Mouse (Mus musculus) heart, postnatal 0 days (tissue): ENCODE measurements at regions not wholly inside any gene's neighbourhood (a gene's known extent, or its start where the extent isn't known, plus 50 kb on each side); places are given as distances from the start of the nearest gene placed in this dataset.

Source experiments
- ATAC-seq: fragments of 200-750 bp; cut with Nextera tagmentation; 2 replicates; pipeline ENCODE4 v1.8.0; 2017; ENCODE audit warnings: low read depth, moderate number of reproducible peaks, moderate library complexity; ENCODE audit not compliant: insufficient read depth
- DNase-seq: peaks from one replicate; pipeline ENCODE4 v3.0.0-alpha.2; 2016; ENCODE audit warnings: low spot score
- H3K27ac ChIP-seq: fragments of 300-500 bp; sonication (generic); 2 replicates; pipeline ENCODE4 v1.5.1; 2014; ENCODE audit warnings: low read depth, mild to moderate bottlenecking
- H3K27me3 ChIP-seq: fragments of 300-500 bp; sonication (generic); 2 replicates; pipeline ENCODE4 v1.6.1; 2014; ENCODE audit warnings: low read length, mixed read lengths; ENCODE audit not compliant: control insufficient read depth, insufficient read depth
- H3K36me3 ChIP-seq: fragments of 300-500 bp; sonication (generic); replicated peaks from 2 replicates; pipeline ENCODE4 v1.6.1; 2014; ENCODE audit warnings: low read length, mixed read lengths; ENCODE audit not compliant: control insufficient read depth, insufficient read depth
- H3K4me1 ChIP-seq: fragments of 300-500 bp; sonication (generic); 2 replicates; pipeline ENCODE4 v1.6.1; 2014; ENCODE audit warnings: antibody characterized with exemption; ENCODE audit not compliant: control insufficient read depth, insufficient read depth
- H3K4me2 ChIP-seq: fragments of 300-500 bp; sonication (generic); 2 replicates; pipeline ENCODE4 v1.6.1; 2014; ENCODE audit warnings: low read depth, mild to moderate bottlenecking, low read length, moderate library complexity
- H3K4me3 ChIP-seq: fragments of 300-500 bp; sonication (generic); 2 replicates; pipeline ENCODE4 v1.5.1; 2014; ENCODE audit warnings: low read depth, low read length
- H3K9ac ChIP-seq: fragments of 300-500 bp; sonication (generic); replicated peaks from 2 replicates; pipeline ENCODE4 v1.6.1; 2014; ENCODE audit warnings: low read depth, low read length, mixed read lengths
- H3K9me3 ChIP-seq: fragments of 300-500 bp; sonication (generic); replicated peaks from 2 replicates; pipeline ENCODE4 v1.6.1; 2016; ENCODE audit warnings: low read length; ENCODE audit not compliant: control insufficient read depth
- CTCF ChIP-seq: IDR thresholded peaks from 2 replicates; pipeline ENCODE4 v1.5.1; 2016; ENCODE audit warnings: antibody characterized with exemption, control low read depth, low read depth
- EP300 ChIP-seq: IDR thresholded peaks from 2 replicates; pipeline ENCODE4 v1.6.1; 2016; ENCODE audit warnings: antibody characterized with exemption, low read depth
- WGBS: fragments of 180-500 bp; shearing (Covaris S2); extraction: QIAGEN DNeasy Blood & Tissue Kit; methylation state at CpG from one replicate; pipeline ENCODE4 v1.1.7; 2014; 5-methylcytosine and 5-hydroxymethylcytosine counted together

DNA sequence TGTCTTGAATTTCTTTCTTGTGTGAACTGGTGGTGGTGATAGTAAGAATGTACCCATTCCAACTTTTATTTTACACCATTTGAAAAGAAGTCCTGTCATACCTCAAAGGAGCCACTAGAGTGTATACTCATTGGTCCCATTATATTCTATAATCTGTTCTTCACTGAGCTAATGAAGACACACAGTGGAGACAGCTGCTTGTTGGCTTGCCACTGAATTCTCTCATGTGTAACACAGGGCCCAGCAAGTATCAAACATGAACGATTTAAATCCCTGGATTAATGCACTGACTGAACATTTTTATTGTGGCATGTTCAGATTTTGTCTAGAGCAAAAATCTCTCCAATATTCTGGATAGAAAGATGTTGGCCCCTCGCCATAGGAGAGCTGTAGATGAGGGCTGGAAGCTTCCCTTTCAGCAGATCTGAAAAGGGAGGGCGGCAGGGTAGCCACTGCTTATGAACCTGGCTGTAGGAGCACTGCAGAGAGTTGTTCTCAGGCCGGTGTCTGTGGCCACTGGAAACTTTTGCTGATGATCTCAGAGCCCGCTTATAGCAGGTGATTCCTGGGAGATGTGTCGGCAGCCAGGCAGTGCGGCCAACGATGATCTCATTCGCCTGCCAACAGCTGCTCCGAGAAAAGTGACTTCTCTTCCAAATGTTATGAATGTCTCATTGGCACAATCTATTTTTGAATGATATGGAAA is 128.0 kb upstream of the Tet2 start:
- TF ChIP-seq CTCF: peak; percentile 17; the same call in 1 of the 2 replicates
- no peak for TF ChIP-seq EP300
- Histone ChIP-seq H3K4me2 (peak overlapping the region; percentile 21; the same call in 1 of the 2 replicates), H3K27ac (peak overlapping the region; percentile 78), H3K27me3 (no peaks in the 10 kb centered on the region), H3K9ac (no peak overlapping the region), H3K9me3 (no peaks in the 10 kb centered on the region), H3K4me3 (no peak overlapping the region), H3K4me1 (no peaks in the 10 kb centered on the region), H3K36me3 (no peaks in the 10 kb centered on the region)
- 24% methylated on average over 10 of the region's 10 CpGs for WGBS
- ATAC-seq: peak; percentile 94
- peak; percentile 76 for DNase-seq

DNA sequence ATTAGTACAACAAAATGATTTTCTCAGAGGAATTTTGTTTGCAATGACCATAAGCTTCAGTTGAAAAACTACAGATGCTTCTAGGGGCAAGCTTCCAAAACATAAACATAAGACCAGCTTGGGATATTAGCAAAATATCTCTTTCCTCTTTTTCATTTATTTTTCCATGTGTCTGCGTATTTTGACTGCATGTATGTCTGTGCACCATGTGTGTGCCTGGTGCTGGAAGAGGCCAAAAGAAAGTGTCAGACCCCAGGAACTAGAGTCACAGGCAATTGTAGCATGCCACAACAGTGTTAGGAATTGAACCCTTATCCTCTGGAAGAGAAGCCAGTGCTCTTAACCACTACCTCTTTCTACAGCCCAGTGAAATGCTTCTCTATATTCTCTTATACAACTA is 133.0 kb upstream of the Tet2 start:
- Histone ChIP-seq H3K9me3 (no peaks in the 10 kb centered on the region), H3K4me3 (no peak overlapping the region), H3K27me3 (no peaks in the 10 kb centered on the region), H3K9ac (no peak overlapping the region), H3K4me2 (no peak overlapping the region), H3K27ac (no peak overlapping the region), H3K4me1 (no peaks in the 10 kb centered on the region), H3K36me3 (no peaks in the 10 kb centered on the region)
- 87% methylated on average over 1 of the region's 1 CpGs for WGBS
- TF ChIP-seq EP300: no peak
- TF ChIP-seq CTCF: no peak
- no peak for ATAC-seq
- DNase-seq: no peak

DNA sequence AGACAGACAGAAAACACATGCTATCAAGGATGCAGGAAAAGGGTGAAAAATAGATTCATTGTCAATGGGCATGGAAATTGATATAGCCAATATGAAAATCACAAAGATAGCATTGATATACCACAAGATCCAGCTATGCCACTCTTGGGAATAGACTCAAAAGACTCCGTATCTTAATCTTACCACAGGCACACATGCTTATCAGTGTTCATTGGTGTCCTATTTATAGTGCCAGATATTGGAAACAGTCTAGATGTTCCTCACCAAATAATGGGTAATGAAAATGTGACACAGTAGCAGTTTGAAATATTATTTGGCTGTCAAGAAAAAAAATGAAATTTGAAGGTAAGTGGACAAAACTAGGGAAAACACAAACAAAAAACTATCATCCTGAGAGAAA is 135.0 kb upstream of the Tet2 start:
- 40% methylated on average over 1 of the region's 1 CpGs for WGBS
- DNase-seq (no peak), ATAC-seq (no peak)
- no peak overlapping the region for H3K9ac ChIP-seq
- TF ChIP-seq CTCF (no peak), EP300 (no peak)
- H3K27me3 ChIP-seq: no peaks in the 10 kb centered on the region
- no peaks in the 10 kb centered on the region for H3K36me3 ChIP-seq
- no peaks in the 10 kb centered on the region for H3K9me3 ChIP-seq
- H3K4me2 ChIP-seq: no peak overlapping the region
- H3K27ac ChIP-seq: no peak overlapping the region
- H3K4me3 ChIP-seq: no peak overlapping the region
- no peaks in the 10 kb centered on the region for H3K4me1 ChIP-seq

DNA sequence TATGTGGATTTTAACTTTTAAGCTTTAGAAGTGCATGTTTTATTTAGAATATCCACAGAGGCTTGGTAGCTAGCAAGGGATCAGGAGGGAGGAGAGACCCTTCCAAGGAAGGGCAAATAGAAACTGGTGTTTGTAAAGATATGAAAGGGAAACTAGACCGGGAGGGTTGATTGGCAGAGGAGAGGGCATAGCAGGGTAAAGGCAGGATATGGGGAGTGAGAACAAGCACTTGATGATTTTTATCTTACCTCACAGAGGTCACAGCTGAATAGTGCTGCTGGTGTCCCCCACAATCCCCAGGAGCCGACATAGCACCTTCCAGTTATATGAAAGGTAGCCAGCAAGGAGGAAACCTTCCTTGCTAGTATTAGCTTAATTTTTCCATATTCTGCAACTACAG is 135.4 kb upstream of the Tet2 start:
- H3K4me3 ChIP-seq: no peak overlapping the region
- WGBS: 45% methylated on average over 2 of the region's 2 CpGs
- no peaks in the 10 kb centered on the region for H3K27me3 ChIP-seq
- no peak overlapping the region for H3K4me2 ChIP-seq
- ATAC-seq (no peak), DNase-seq (no peak)
- TF ChIP-seq CTCF: no peak
- no peak for TF ChIP-seq EP300
- H3K4me1 ChIP-seq: no peaks in the 10 kb centered on the region
- no peaks in the 10 kb centered on the region for H3K9me3 ChIP-seq
- no peak overlapping the region for H3K9ac ChIP-seq
- no peak overlapping the region for H3K27ac ChIP-seq
- no peaks in the 10 kb centered on the region for H3K36me3 ChIP-seq

DNA sequence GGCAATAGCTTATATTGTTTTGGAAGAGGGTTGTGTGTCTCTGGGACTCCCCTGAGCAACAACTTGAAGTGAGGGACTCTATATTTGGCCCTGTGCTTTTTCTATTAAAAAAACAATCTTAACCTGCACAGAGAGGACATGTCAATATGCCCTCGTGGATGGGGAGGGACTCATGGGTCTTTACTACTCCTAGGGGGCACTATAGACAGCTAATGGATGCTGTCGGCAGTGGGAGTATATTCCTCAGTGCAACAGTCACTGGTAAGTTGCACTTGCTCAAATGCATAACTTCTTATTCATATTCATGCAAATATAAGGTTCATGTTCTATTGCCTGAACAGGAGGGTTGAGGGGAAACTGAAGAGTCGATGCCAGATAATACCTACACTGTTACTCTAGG is 135.9 kb upstream of the Tet2 start:
- TF ChIP-seq EP300: no peak
- TF ChIP-seq CTCF: no peak
- DNase-seq: no peak
- Histone ChIP-seq H3K27me3 (no peaks in the 10 kb centered on the region), H3K27ac (no peak overlapping the region), H3K36me3 (no peaks in the 10 kb centered on the region), H3K4me1 (no peaks in the 10 kb centered on the region), H3K9me3 (no peaks in the 10 kb centered on the region), H3K4me3 (no peak overlapping the region), H3K4me2 (no peak overlapping the region), H3K9ac (no peak overlapping the region)
- ATAC-seq: no peak
- 75% methylated on average over 3 of the region's 3 CpGs for WGBS

DNA sequence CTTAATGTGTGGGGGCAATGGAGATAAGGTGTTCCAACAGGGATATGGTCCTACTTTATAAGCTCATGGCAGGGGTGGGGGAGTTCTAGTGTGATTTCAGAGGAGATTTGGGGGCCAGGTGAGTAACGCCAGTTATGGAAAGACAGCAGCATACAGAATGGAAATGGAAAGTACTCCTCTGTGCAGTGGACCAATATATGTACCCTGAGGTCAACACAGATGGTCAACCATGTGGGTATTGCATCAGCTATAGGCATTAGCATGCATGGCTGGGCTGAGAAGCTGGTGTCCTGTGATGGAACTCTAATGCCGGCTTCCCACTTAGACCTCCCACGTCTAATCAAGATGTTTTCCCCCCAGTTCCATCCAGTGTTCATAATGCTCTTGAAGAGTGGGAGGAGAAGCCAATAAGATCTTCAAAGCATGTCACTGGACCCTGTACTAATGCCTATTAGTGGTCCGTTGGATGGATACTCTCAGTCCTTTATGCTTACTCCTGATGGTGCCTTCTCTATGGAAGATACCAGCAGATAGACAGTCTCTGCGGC is 139.3 kb upstream of the Tet2 start:
- no peaks in the 10 kb centered on the region for H3K27me3 ChIP-seq
- ATAC-seq: no peak
- H3K9me3 ChIP-seq: no peaks in the 10 kb centered on the region
- DNase-seq: no peak
- H3K4me3 ChIP-seq: no peak overlapping the region
- H3K4me2 ChIP-seq: no peak overlapping the region
- H3K9ac ChIP-seq: no peak overlapping the region
- no peaks in the 10 kb centered on the region for H3K36me3 ChIP-seq
- no peaks in the 10 kb centered on the region for H3K4me1 ChIP-seq
- TF ChIP-seq CTCF (no peak), EP300 (no peak)
- H3K27ac ChIP-seq: no peak overlapping the region
- WGBS: 90% methylated on average over 5 of the region's 5 CpGs
